Mouse (Mus musculus): ENCODE data around the gene Gltp.

Gene Gltp

GRCm38 (mm10) chr5:114620305-114620704 lies 70.5 kb downstream of the Gltp start:
- no peak for ATAC-seq (ENCODE audit: insufficient number of reproducible peaks, low FRiP score, low TSS enrichment)

Measured in cerebellum, adult (tissue).